Mouse (Mus musculus): Measurements from ENCODE around the gene Methig1. TPM values are rescaled to one million over a fixed set of nuclear protein-coding genes. Genes with fewer than 3 reads are reported as not detected.
"Not testable (repeated sequence)": the region's sequence is repeated elsewhere in the genome, so short reads cannot be mapped to it uniquely, and the experiment has no call there.

The Methig1 gene
- total and polyA plus RNA-seq, 3 experiments = not detected

DNA sequence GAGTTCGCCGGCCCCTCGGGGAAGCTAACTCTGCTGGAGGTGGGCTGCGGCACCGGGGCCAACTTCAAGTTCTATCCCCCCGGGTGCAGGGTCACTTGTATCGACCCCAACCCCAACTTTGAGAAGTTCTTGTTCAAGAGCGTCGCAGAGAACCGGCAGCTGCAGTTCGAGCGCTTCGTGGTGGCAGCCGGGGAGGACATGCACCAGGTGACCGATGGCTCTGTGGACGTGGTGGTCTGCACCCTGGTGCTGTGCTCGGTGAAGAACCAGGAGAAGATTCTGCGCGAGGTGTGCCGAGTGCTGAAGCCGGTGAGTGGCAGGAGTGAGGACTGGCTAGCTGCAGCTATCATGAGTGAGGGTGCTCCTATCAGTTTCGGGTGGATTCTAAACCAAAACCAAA lies 450 bp downstream of the Methig1 start:
- H3K27me3 ChIP-seq (ENCODE audit: control insufficient read depth in 1 of 2, insufficient read depth in 2 of 2, low read length in 2 of 2) = peaks cover 2 to 12% of the 10 kb centered on the region in 2 experiments; a peak in 3 of 4 replicates
- not testable (repeated sequence) for H3K9ac ChIP-seq (ENCODE audit: control insufficient read depth, low read depth, low read length, poor library complexity, severe bottlenecking); H3K9me3 ChIP-seq (replicated peaks; ENCODE audit: insufficient read depth, low read length); DNase-seq (ENCODE audit: low read depth, low spot score); H3K36me3 ChIP-seq (ENCODE audit: control insufficient read depth in 1 of 2, insufficient read depth in 2 of 2, low read length in 2 of 2); H3K27ac ChIP-seq (ENCODE audit: control insufficient read depth, low read depth, low read length); H3K4me1 ChIP-seq (ENCODE audit: control insufficient read depth in 1 of 2, insufficient read depth in 2 of 2, low read length in 2 of 2); H3K4me3 ChIP-seq (ENCODE audit: control insufficient read depth in 1 of 2, insufficient read depth in 1 of 2, low read depth in 2 of 2, low read length in 2 of 2); H3K79me2 ChIP-seq (ENCODE audit: control insufficient read depth, insufficient read depth, low read length, poor library complexity)

- TF ChIP-seq MAFK (IDR thresholded peaks at IDR 0.05; ENCODE audit: borderline replicate concordance, low read depth, low read length) (no peak), USF2 (IDR thresholded peaks at IDR 0.05; ENCODE audit: borderline replicate concordance in 1 of 2, insufficient read depth in 1 of 2, low read depth in 1 of 2, low read length in 2 of 2) (no peak), ZMIZ1 (IDR thresholded peaks at IDR 0.05; ENCODE audit: low read depth, low read length) (no peak), EP300 (IDR thresholded peaks at IDR 0.05; ENCODE audit: low read depth in 1 of 2, low read length in 2 of 2) (no peak), KAT2A (conservative IDR thresholded peaks at IDR 0.05; ENCODE audit: low read depth, low read length) (no peak), MAX (IDR thresholded peaks at IDR 0.05; ENCODE audit: low read length) (no peak), CHD1 (IDR thresholded peaks at IDR 0.05; ENCODE audit: low read depth, low read length) (no peak), ELF1 (IDR thresholded peaks at IDR 0.05; ENCODE audit: low read depth, low read length) (no peak), POLR2AphosphoS2 (IDR thresholded peaks at IDR 0.05; ENCODE audit: low read length) (no peak), USF1 (IDR thresholded peaks at IDR 0.05; ENCODE audit: low read depth, low read length) (no peak), TCF12 (IDR thresholded peaks at IDR 0.05; ENCODE audit: low read depth, low read length) (no peak), ZNF384 (IDR thresholded peaks at IDR 0.05; ENCODE audit: low read depth, low read length) (no peak)
- Histone ChIP-seq H3K27me3 (ENCODE audit: control insufficient read depth in 1 of 2, insufficient read depth in 2 of 2, low read length in 2 of 2) (peaks cover 10 to 21% of the 10 kb centered on the region in 2 experiments), H3K9ac (ENCODE audit: control insufficient read depth, low read depth, low read length, poor library complexity, severe bottlenecking) (no peak overlapping the region), H3K9me3 (replicated peaks; ENCODE audit: insufficient read depth, low read length) (no peaks in the 10 kb centered on the region), H3K79me2 (ENCODE audit: control insufficient read depth, insufficient read depth, low read length, poor library complexity) (no peaks in the 10 kb centered on the region), H3K36me3 (ENCODE audit: control insufficient read depth in 1 of 2, insufficient read depth in 2 of 2, low read length in 2 of 2) (no peaks in the 10 kb centered on the region), H3K4me1 (ENCODE audit: control insufficient read depth in 1 of 2, insufficient read depth in 2 of 2, low read length in 2 of 2) (no peaks in the 10 kb centered on the region), H3K4me3 (ENCODE audit: control insufficient read depth in 1 of 2, insufficient read depth in 1 of 2, low read depth in 2 of 2, low read length in 2 of 2) (no peak overlapping the region), H3K27ac (ENCODE audit: control insufficient read depth, low read depth, low read length) (no peak overlapping the region)
- DNase-seq (ENCODE audit: low read depth, low spot score) = no peak
These were observed 2.9 kb downstream of the Methig1 start for GRCm38 (mm10) chr15:100355876-100356275.

DNA sequence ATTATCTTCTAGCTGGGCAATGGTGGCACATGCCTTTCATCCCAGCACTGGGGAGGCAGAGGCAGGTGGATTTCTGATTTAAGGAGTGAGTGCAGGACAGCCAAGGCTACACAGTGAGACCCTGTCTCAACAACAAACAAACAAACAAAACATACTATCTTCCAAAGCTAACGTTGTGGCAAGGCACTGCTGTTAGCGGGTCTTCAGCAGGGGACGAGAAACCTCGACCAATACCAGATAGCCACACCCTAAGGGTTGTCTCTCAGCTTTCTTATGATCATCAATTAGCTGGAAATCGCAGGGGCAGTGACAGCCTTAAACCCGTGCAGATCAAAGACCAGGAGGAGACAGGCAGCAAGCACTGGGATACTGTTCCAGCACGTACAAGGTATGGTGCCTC lies 11.3 kb downstream of the Methig1 start, which contains the start of gene Higd1c:
Gene Higd1c, plus strand, starts transcription at position 301 of the 400 bp plus-strand sequence.
- H3K27ac ChIP-seq (ENCODE audit: control insufficient read depth, low read depth, low read length) = no peak within 1 kb of the TSS
- no peaks in the 10 kb centered on the region for H3K9me3 ChIP-seq (replicated peaks; ENCODE audit: insufficient read depth, low read length)
- H3K4me3 ChIP-seq (ENCODE audit: control insufficient read depth in 1 of 2, insufficient read depth in 1 of 2, low read depth in 2 of 2, low read length in 2 of 2) = no peak within 1 kb of the TSS
- no peak for DNase-seq (ENCODE audit: low read depth, low spot score)
- H3K27me3 ChIP-seq (ENCODE audit: control insufficient read depth in 1 of 2, insufficient read depth in 2 of 2, low read length in 2 of 2) = peaks cover 16 to 23% of the 10 kb centered on the region in 2 experiments
- no peaks in the 10 kb centered on the region for H3K36me3 ChIP-seq (ENCODE audit: control insufficient read depth in 1 of 2, insufficient read depth in 2 of 2, low read length in 2 of 2)
- TF ChIP-seq SMC3 (IDR thresholded peaks at IDR 0.05; ENCODE audit: low read depth, low read length) (no peak), TBP (IDR thresholded peaks at IDR 0.05; ENCODE audit: low read depth, low read length) (no peak), POLR2A (IDR thresholded peaks at IDR 0.05; ENCODE audit: control insufficient read depth in 1 of 2, insufficient read depth in 1 of 2, low read depth in 1 of 2, low read length in 2 of 2, poor library complexity in 1 of 2) (no peak)
- H3K79me2 ChIP-seq (ENCODE audit: control insufficient read depth, insufficient read depth, low read length, poor library complexity) = no peaks in the 10 kb centered on the region
- H3K9ac ChIP-seq (ENCODE audit: control insufficient read depth, low read depth, low read length, poor library complexity, severe bottlenecking) = no peak within 1 kb of the TSS
- no peaks in the 10 kb centered on the region for H3K4me1 ChIP-seq (ENCODE audit: control insufficient read depth in 1 of 2, insufficient read depth in 2 of 2, low read length in 2 of 2)

GRCm38 (mm10) chr15:100365967-100366366 lies 13.0 kb downstream of the Methig1 start:
- not testable (repeated sequence) for H3K9me3 ChIP-seq (replicated peaks; ENCODE audit: insufficient read depth, low read length); DNase-seq (ENCODE audit: low read depth, low spot score); H3K36me3 ChIP-seq (ENCODE audit: control insufficient read depth in 1 of 2, insufficient read depth in 2 of 2, low read length in 2 of 2); H3K9ac ChIP-seq (ENCODE audit: control insufficient read depth, low read depth, low read length, poor library complexity, severe bottlenecking); H3K27ac ChIP-seq (ENCODE audit: control insufficient read depth, low read depth, low read length); H3K4me3 ChIP-seq (ENCODE audit: control insufficient read depth in 1 of 2, insufficient read depth in 1 of 2, low read depth in 2 of 2, low read length in 2 of 2); H3K79me2 ChIP-seq (ENCODE audit: control insufficient read depth, insufficient read depth, low read length, poor library complexity); H3K4me1 ChIP-seq (ENCODE audit: control insufficient read depth in 1 of 2, insufficient read depth in 2 of 2, low read length in 2 of 2)
- peaks cover 11 to 18% of the 10 kb centered on the region in 2 experiments for H3K27me3 ChIP-seq (ENCODE audit: control insufficient read depth in 1 of 2, insufficient read depth in 2 of 2, low read length in 2 of 2)
